Mouse (Mus musculus): Measurements from ENCODE around the gene Gm10720. TPM values are rescaled to one million over a fixed set of nuclear protein-coding genes. Genes with fewer than 3 reads are reported as not detected.
"Not testable (repeated sequence)": the region's sequence is repeated elsewhere in the genome, so short reads cannot be mapped to it uniquely, and the experiment has no call there.

Gene Gm10720
- polyA plus RNA-seq (2012; rRNA removed): not detected in 2 replicates
- not detected in 2 replicates for polyA plus RNA-seq (2014; fragmentation: Nextera tagmentation; extraction: Ambion mirVana)

DNA sequence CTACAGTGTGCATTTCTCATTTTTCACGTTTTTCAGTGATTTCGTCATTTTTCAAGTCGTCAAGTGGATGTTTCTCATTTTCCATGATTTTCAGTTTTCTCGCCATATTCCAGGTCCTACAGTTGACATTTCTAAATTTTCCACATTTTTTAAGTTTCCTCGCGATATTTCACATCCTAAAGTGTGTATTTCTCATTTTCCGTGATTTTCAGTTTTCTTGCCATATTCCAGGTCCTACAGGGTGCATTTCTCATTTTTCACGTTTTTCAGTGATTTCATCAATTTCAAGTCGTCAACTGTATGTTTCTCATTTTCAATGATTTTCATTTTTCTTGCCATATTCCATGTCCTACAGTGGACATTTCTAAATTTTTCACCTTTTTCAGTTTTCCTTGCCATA, at the start of gene Gm10720:
Gm10720 (plus strand) TSS at position 301 of the 400 bp plus-strand sequence.
- WGBS (ENCODE audit: insufficient replicate concordance): 38% methylated on average over 4 of the region's 9 CpGs
- not testable (repeated sequence) for DNase-seq (ENCODE audit: low read depth in 3 of 3, low spot score in 3 of 3); H3K4me1 ChIP-seq (replicated peaks; ENCODE audit: control insufficient read depth in 2 of 2, insufficient read depth in 2 of 2, low read length in 1 of 2); H3K36me3 ChIP-seq (replicated peaks; ENCODE audit: control insufficient read depth, insufficient read depth, low read depth); H3K4me2 ChIP-seq (ENCODE audit: low read depth); H3K9ac ChIP-seq (replicated peaks); ATAC-seq (ENCODE audit: insufficient read depth); H3K4me3 ChIP-seq (ENCODE audit: insufficient read depth in 1 of 2, low read depth in 2 of 2, low read length in 2 of 2); H3K27me3 ChIP-seq (ENCODE audit: control insufficient read depth, insufficient read depth, low read length); H3K9me3 ChIP-seq (ENCODE audit: control insufficient read depth, low read length); H3K27ac ChIP-seq

DNA sequence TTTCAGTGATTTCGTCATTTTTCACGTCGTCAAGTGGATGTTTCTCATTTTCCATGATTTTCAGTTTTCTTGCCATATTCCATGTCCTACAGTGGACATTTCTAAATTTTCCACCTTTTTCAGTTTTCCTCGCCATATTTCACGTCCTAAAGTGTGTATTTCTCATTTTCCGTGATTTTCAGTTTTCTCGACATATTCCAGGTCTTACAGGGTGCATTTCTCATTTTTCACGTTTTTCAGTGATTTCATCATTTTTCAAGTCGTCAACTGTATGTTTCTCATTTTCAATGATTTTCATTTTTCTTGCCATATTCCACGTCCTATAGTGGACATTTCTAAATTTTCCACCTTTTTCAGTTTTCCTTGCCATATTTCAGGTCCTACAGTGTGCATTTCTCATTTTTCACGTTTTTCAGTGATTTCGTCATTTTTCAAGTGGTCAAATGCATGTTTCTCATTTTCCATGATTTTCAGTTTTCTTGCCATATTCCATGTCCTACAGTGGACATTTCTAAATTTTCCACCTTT, 14.9 kb upstream of the Gm10720 start, which contains the start of gene Gm10722:
Gm10722 (plus strand) TSS at position 478 of the 528 bp plus-strand sequence.
- not testable (repeated sequence) for ATAC-seq (ENCODE audit: insufficient read depth); H3K27me3 ChIP-seq (ENCODE audit: control insufficient read depth, insufficient read depth, low read length); H3K36me3 ChIP-seq (replicated peaks; ENCODE audit: control insufficient read depth, insufficient read depth, low read depth); H3K4me3 ChIP-seq (ENCODE audit: insufficient read depth in 1 of 2, low read depth in 2 of 2, low read length in 2 of 2); H3K4me1 ChIP-seq (replicated peaks; ENCODE audit: control insufficient read depth in 2 of 2, insufficient read depth in 2 of 2, low read length in 1 of 2); H3K9me3 ChIP-seq (ENCODE audit: control insufficient read depth, low read length); H3K4me2 ChIP-seq (ENCODE audit: low read depth); H3K27ac ChIP-seq; H3K9ac ChIP-seq (replicated peaks)
- peak in 2 of 3 experiments; percentile 34 to 61 for DNase-seq (ENCODE audit: low read depth in 3 of 3, low spot score in 3 of 3)
- WGBS (ENCODE audit: insufficient replicate concordance): 50% methylated on average over 12 of the region's 12 CpGs

DNA sequence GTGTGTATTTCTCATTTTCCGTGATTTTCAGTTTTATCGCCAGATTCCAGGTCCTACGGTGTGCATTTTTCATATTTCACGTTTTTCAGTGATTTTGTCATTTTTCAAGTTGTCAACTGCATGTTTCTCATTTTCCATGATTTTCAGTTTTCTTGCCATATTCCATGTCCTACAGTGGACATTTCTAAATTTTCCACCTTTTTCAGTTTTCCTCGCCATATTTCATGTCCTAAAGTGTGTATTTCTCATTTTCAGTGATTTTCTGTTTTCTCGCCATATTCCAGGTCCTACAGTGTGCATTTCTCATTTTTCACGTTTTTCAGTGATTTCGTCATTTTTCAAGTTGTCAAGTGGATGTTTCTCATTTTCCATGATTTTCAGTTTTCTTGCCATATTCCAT, 14.4 kb upstream of the Gm10720 start:
- ATAC-seq (ENCODE audit: insufficient read depth); DNase-seq (ENCODE audit: low read depth in 3 of 3, low spot score in 3 of 3); H3K4me3 ChIP-seq (ENCODE audit: insufficient read depth in 1 of 2, low read depth in 2 of 2, low read length in 2 of 2); H3K4me2 ChIP-seq (ENCODE audit: low read depth); H3K36me3 ChIP-seq (replicated peaks; ENCODE audit: control insufficient read depth, insufficient read depth, low read depth); H3K4me1 ChIP-seq (replicated peaks; ENCODE audit: control insufficient read depth in 2 of 2, insufficient read depth in 2 of 2, low read length in 1 of 2); H3K9me3 ChIP-seq (ENCODE audit: control insufficient read depth, low read length); H3K27ac ChIP-seq; H3K9ac ChIP-seq (replicated peaks); H3K27me3 ChIP-seq (ENCODE audit: control insufficient read depth, insufficient read depth, low read length): not testable (repeated sequence)
- 48% methylated on average over 8 of the region's 8 CpGs for WGBS (ENCODE audit: insufficient replicate concordance)

DNA sequence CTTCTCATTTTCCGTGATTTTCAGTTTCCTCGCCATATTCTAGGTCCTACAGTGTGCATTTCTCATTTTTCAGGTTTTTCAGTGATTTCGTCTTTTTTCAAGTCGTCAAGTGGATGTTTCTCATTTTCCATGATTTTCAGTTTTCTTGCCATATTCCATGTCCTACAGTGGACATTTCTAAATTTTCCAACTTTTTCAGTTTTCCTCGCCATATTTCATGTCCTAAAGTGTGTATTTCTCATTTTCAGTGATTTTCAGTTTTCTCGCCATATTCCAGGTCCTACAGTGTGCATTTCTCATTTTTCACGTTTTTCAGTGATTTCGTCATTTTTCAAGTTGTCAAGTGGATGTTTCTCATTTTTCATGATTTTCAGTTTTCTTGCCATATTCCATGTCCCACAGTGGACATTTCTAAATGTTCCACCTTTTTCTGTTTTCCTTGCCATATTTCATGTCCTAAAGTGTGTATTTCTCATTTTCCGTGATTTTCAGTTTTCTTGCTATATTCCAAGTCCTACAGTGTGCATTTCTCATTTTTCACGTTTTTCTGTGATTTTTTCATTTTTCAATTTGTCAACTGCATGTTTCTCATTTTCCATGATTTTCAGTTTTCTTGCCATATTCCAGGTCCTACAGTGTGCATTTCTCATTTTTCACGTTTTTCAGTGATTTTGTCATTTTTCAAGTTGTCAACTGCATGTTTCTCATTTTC, 13.3 kb upstream of the Gm10720 start:
- H3K36me3 ChIP-seq (replicated peaks; ENCODE audit: control insufficient read depth, insufficient read depth, low read depth); H3K4me1 ChIP-seq (replicated peaks; ENCODE audit: control insufficient read depth in 2 of 2, insufficient read depth in 2 of 2, low read length in 1 of 2); H3K9ac ChIP-seq (replicated peaks); H3K27me3 ChIP-seq (ENCODE audit: control insufficient read depth, insufficient read depth, low read length); H3K9me3 ChIP-seq (ENCODE audit: control insufficient read depth, low read length); H3K4me3 ChIP-seq (ENCODE audit: insufficient read depth in 1 of 2, low read depth in 2 of 2, low read length in 2 of 2); H3K4me2 ChIP-seq (ENCODE audit: low read depth); H3K27ac ChIP-seq: not testable (repeated sequence)
- TF ChIP-seq EP300 (IDR thresholded peaks at IDR 0.05; ENCODE audit: low read depth): 0 out of 2 replicates have a peak, but pooled peaks have one; percentile 5
- DNase-seq (ENCODE audit: low read depth in 3 of 3, low spot score in 3 of 3) (peak in 2 of 3 experiments; percentile 9 to 37), ATAC-seq (ENCODE audit: insufficient read depth) (peak; percentile 71)
- 40% methylated on average over 8 of the region's 11 CpGs for WGBS (ENCODE audit: insufficient replicate concordance)

DNA sequence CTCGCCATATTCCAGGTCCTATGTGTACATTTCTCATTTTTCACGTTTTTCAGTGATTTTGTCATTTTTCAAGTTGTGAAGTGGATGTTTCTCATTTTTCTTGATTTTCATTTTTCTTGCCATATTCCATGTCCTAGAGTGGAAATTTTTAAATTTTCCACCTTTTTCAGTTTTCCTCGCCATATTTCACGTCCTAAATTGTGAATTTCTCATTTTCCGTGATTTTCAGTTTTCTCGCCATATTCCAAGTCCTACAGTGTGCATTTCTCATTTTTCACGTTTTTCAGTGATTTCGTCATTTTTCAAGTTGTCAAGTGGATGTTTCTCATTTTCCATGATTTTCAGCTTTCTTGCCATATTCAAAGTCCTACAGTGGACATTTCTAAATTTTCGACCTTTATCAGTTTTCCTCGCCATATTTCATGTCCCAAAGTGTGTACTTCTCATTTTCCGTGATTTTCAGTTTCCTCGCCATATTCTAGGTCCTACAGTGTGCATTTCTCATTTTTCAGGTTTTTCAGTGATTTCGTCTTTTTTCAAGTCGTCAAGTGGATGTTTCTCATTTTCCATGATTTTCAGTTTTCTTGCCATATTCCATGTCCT, 12.6 kb upstream of the Gm10720 start, which contains the start of gene Gm11168:
Gm11168 (plus strand) TSS at position 553 of the 603 bp plus-strand sequence.
- not testable (repeated sequence) for H3K9ac ChIP-seq (replicated peaks); H3K4me3 ChIP-seq (ENCODE audit: insufficient read depth in 1 of 2, low read depth in 2 of 2, low read length in 2 of 2); ATAC-seq (ENCODE audit: insufficient read depth); H3K27ac ChIP-seq; H3K36me3 ChIP-seq (replicated peaks; ENCODE audit: control insufficient read depth, insufficient read depth, low read depth); H3K4me2 ChIP-seq (ENCODE audit: low read depth); H3K27me3 ChIP-seq (ENCODE audit: control insufficient read depth, insufficient read depth, low read length); H3K4me1 ChIP-seq (replicated peaks; ENCODE audit: control insufficient read depth in 2 of 2, insufficient read depth in 2 of 2, low read length in 1 of 2); DNase-seq (ENCODE audit: low read depth in 3 of 3, low spot score in 3 of 3); H3K9me3 ChIP-seq (ENCODE audit: control insufficient read depth, low read length)
- 48% methylated on average over 6 of the region's 14 CpGs for WGBS (ENCODE audit: insufficient replicate concordance)

DNA sequence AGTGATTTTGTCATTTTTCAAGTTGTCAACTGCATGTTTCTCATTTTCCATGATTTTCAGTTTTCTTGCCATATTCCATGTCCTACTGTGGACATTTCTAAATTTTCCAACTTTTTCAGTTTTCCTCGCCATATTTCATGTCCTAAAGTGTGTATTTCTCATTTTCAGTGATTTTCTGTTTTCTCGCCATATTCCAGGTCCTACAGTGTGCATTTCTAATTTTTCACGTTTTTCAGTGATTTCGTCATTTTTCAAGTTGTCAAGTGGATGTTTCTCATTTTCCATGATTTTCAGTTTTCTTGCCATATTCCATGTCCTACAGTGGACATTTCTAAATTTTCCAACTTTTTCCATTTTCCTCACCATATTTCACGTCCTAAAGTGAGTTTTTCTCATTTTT, 9.3 kb upstream of the Gm10720 start:
- not testable (repeated sequence) for H3K36me3 ChIP-seq (replicated peaks; ENCODE audit: control insufficient read depth, insufficient read depth, low read depth); DNase-seq (ENCODE audit: low read depth in 3 of 3, low spot score in 3 of 3); H3K27ac ChIP-seq; H3K4me3 ChIP-seq (ENCODE audit: insufficient read depth in 1 of 2, low read depth in 2 of 2, low read length in 2 of 2); ATAC-seq (ENCODE audit: insufficient read depth); H3K4me1 ChIP-seq (replicated peaks; ENCODE audit: control insufficient read depth in 2 of 2, insufficient read depth in 2 of 2, low read length in 1 of 2); H3K4me2 ChIP-seq (ENCODE audit: low read depth); H3K27me3 ChIP-seq (ENCODE audit: control insufficient read depth, insufficient read depth, low read length); H3K9me3 ChIP-seq (ENCODE audit: control insufficient read depth, low read length); H3K9ac ChIP-seq (replicated peaks)
- WGBS (ENCODE audit: insufficient replicate concordance): 70% methylated on average over 1 of the region's 5 CpGs

DNA sequence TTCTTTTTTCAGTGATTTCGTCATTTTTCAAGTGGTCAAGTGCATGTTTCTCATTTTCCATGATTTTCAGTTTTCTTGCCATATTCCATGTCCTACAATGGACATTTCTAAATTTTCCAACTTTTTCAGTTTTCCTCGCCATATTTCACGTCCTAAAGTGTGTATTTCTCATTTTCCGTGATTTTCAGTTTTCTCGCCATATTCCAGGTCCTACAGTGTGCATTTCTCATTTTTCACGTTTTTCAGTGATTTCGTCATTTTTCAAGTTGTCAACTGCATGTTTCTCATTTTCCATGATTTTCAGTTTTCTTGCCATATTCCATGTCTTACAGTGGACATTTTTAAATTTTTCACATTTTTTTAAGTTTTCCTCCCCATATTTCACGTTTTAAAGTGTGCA, 8.8 kb upstream of the Gm10720 start:
- ATAC-seq (ENCODE audit: insufficient read depth): peak; percentile 64
- not testable (repeated sequence) for H3K36me3 ChIP-seq (replicated peaks; ENCODE audit: control insufficient read depth, insufficient read depth, low read depth); H3K4me3 ChIP-seq (ENCODE audit: insufficient read depth in 1 of 2, low read depth in 2 of 2, low read length in 2 of 2); H3K27me3 ChIP-seq (ENCODE audit: control insufficient read depth, insufficient read depth, low read length); H3K4me2 ChIP-seq (ENCODE audit: low read depth); H3K9ac ChIP-seq (replicated peaks); H3K4me1 ChIP-seq (replicated peaks; ENCODE audit: control insufficient read depth in 2 of 2, insufficient read depth in 2 of 2, low read length in 1 of 2); H3K27ac ChIP-seq; DNase-seq (ENCODE audit: low read depth in 3 of 3, low spot score in 3 of 3); H3K9me3 ChIP-seq (ENCODE audit: control insufficient read depth, low read length)
- WGBS (ENCODE audit: insufficient replicate concordance): 47% methylated on average over 8 of the region's 8 CpGs

All from liver, embryonic 14.5 days (tissue).